Mouse (Mus musculus) frontal cortex, adult (tissue): ENCODE results near the gene D630003M21Rik.

Experiments
- ATAC-seq: cut with Nextera tagmentation; 2 replicates; pipeline ENCODE4 v1.9.2; 2017; ENCODE audit warnings: mild to moderate bottlenecking, moderate library complexity, mixed read lengths; ENCODE audit not compliant: low TSS enrichment

Gene D630003M21Rik

GRCm38 (mm10) chr2:158236698-158237097, 7.7 kb upstream of the D630003M21Rik start:
- ATAC-seq = no peak

GRCm38 (mm10) chr2:158233106-158233505, 4.1 kb upstream of the D630003M21Rik start:
- ATAC-seq = no peak

- ATAC-seq = no peak
Observed at GRCm38 (mm10) chr2:158232414-158232813, 3.4 kb upstream of the D630003M21Rik start.

GRCm38 (mm10) chr2:158231071-158231470, 2.0 kb upstream of the D630003M21Rik start:
- ATAC-seq = no peak

- ATAC-seq = no peak
Observed at GRCm38 (mm10) chr2:158230617-158231016, 1.6 kb upstream of the D630003M21Rik start.

GRCm38 (mm10) chr2:158229503-158229892, 476 bp upstream of the D630003M21Rik start:
- 0 out of 2 replicates have a peak, but pooled peaks have one; percentile 8 for ATAC-seq

GRCm38 (mm10) chr2:158225301-158225700, 3.7 kb downstream of the D630003M21Rik start:
- no peak for ATAC-seq

- ATAC-seq = no peak
Observed at GRCm38 (mm10) chr2:158223497-158223896, 5.5 kb downstream of the D630003M21Rik start.

GRCm38 (mm10) chr2:158222664-158223063, 6.4 kb downstream of the D630003M21Rik start:
- no peak for ATAC-seq

- ATAC-seq = no peak
Observed at GRCm38 (mm10) chr2:158221446-158222084, 7.5 kb downstream of the D630003M21Rik start.

- ATAC-seq = no peak
Observed at GRCm38 (mm10) chr2:158219562-158219961, 9.5 kb downstream of the D630003M21Rik start.

- no peak for ATAC-seq
Observed at GRCm38 (mm10) chr2:158216510-158216909, 12.5 kb downstream of the D630003M21Rik start.

GRCm38 (mm10) chr2:158215283-158216117, 13.5 kb downstream of the D630003M21Rik start:
- no peak; the same call in 1 of the 2 replicates for ATAC-seq

GRCm38 (mm10) chr2:158211764-158212471, 17.1 kb downstream of the D630003M21Rik start:
- no peak for ATAC-seq

GRCm38 (mm10) chr2:158210958-158211357, 18.1 kb downstream of the D630003M21Rik start:
- ATAC-seq = no peak

- no peak for ATAC-seq
Observed at GRCm38 (mm10) chr2:158210503-158210902, 18.5 kb downstream of the D630003M21Rik start.

GRCm38 (mm10) chr2:158209776-158210175, 19.2 kb downstream of the D630003M21Rik start:
- ATAC-seq = no peak

- peak; percentile 61; the same call in 1 of the 2 replicates for ATAC-seq
Observed at GRCm38 (mm10) chr2:158207848-158208247, 21.2 kb downstream of the D630003M21Rik start.

- peak; percentile 71; the same call in 1 of the 2 replicates for ATAC-seq
Observed at GRCm38 (mm10) chr2:158204114-158204513, 24.9 kb downstream of the D630003M21Rik start.

GRCm38 (mm10) chr2:158203686-158204085, 25.3 kb downstream of the D630003M21Rik start:
- ATAC-seq = no peak

- ATAC-seq = no peak
Observed at GRCm38 (mm10) chr2:158199281-158199680, 29.7 kb downstream of the D630003M21Rik start.

- ATAC-seq = no peak
Observed at GRCm38 (mm10) chr2:158198861-158199260, 30.2 kb downstream of the D630003M21Rik start.
